Mouse (Mus musculus) midbrain, embryonic 14.5 days (tissue): ENCODE measurements around the gene Zfp799. TPM values are rescaled to one million over a fixed set of nuclear protein-coding genes. Genes with fewer than 3 reads are reported as not detected.

Source experiments
- ATAC-seq: fragments of 200-750 bp; cut with Nextera tagmentation; 2 replicates; pipeline ENCODE4 v1.8.0; 2017; ENCODE audit warnings: moderate number of reproducible peaks, moderate library complexity; ENCODE audit not compliant: low FRiP score, low TSS enrichment
- DNase-seq: peaks from one replicate; pipeline ENCODE4 v3.0.0-alpha.2; 2015
- H3K27ac ChIP-seq: fragments of 300-500 bp; sonication (generic); replicated peaks from 2 replicates; pipeline ENCODE4 v1.5.1; 2014; ENCODE audit warnings: mild to moderate bottlenecking, low read depth, low read length, moderate library complexity
- H3K27me3 ChIP-seq: fragments of 300-500 bp; sonication (generic); 2 replicates; pipeline ENCODE4 v1.6.1; 2014; ENCODE audit warnings: low read length, control low read depth, mixed read lengths; ENCODE audit not compliant: control insufficient read depth, insufficient read depth
- H3K36me3 ChIP-seq: fragments of 300-500 bp; sonication (generic); 2 replicates; pipeline ENCODE4 v1.6.1; 2014; ENCODE audit warnings: low read length, control low read depth; ENCODE audit not compliant: control insufficient read depth, insufficient read depth
- H3K4me1 ChIP-seq: fragments of 300-500 bp; sonication (generic); 2 replicates; pipeline ENCODE4 v1.6.1; 2014; ENCODE audit warnings: mild to moderate bottlenecking, antibody characterized with exemption, low read length, control low read depth; ENCODE audit not compliant: control insufficient read depth, insufficient read depth
- H3K4me2 ChIP-seq: fragments of 300-500 bp; sonication (generic); 2 replicates; pipeline ENCODE4 v1.6.1; 2014; ENCODE audit warnings: mild to moderate bottlenecking, low read length, moderate library complexity
- H3K4me3 ChIP-seq: fragments of 300-500 bp; sonication (generic); replicated peaks from 2 replicates; pipeline ENCODE4 v1.5.1; 2014; ENCODE audit warnings: low read depth, low read length
- H3K9ac ChIP-seq: fragments of 300-500 bp; sonication (generic); replicated peaks from 2 replicates; pipeline ENCODE4 v1.6.1; 2014; ENCODE audit warnings: mild to moderate bottlenecking, low read length, moderate library complexity
- H3K9me3 ChIP-seq: fragments of 300-500 bp; sonication (generic); 2 replicates; pipeline ENCODE4 v1.6.1; 2016; ENCODE audit warnings: low read length, control low read depth, mixed read lengths; ENCODE audit not compliant: control insufficient read depth
- WGBS: fragments of 180-500 bp; shearing (Covaris S2); extraction: QIAGEN DNeasy Blood & Tissue Kit; methylation state at CpG from one replicate; pipeline ENCODE4 v1.1.7; 2014; 5-methylcytosine and 5-hydroxymethylcytosine counted together
- polyA plus RNA-seq: library from polyadenylated mRNA; unstranded; fragments of >200 nt; fragmentation: Nextera tagmentation; extraction: Ambion mirVana; gene quantifications from 2 replicates; pipeline ENCODE4 v1.2.1, GENCODE M21; 2014

The Zfp799 gene
- polyA plus RNA-seq, 1 experiment from 2014 or later, result 23.7 TPM

DNA sequence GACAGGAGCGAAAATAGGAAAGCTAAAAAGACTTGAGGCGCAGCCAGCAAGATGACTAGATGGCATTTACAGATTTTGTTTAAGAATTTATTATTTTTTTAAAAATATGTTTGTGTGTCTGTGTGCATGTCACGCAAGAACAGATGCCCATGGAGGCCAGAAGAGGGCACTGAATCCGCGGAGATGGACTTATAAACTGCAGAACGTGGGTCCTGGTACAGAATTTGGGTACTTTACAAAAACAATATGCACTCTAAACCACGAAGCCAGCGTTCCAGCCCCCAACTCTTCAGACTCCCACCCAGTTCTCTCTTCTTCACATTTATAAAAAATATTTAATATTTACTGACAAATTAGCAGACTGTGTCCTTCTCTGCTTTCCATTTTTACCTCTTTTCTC lies 40.8 kb downstream of the Zfp799 start:
- Histone ChIP-seq H3K9ac (no peak overlapping the region), H3K9me3 (no peaks in the 10 kb centered on the region), H3K27me3 (no peaks in the 10 kb centered on the region), H3K36me3 (peaks cover 11% of the 10 kb centered on the region), H3K4me3 (no peak overlapping the region), H3K4me2 (no peak overlapping the region), H3K27ac (no peak overlapping the region), H3K4me1 (peaks cover 23% of the 10 kb centered on the region)
- 76% methylated on average over 8 of the region's 8 CpGs for WGBS
- no peak for ATAC-seq
- DNase-seq, result no peak

- Histone ChIP-seq H3K27ac (peak overlapping the region; percentile 93; the same call in 1 of the 2 replicates), H3K4me2 (peak overlapping the region; percentile 70), H3K4me3 (peak overlapping the region; percentile 80), H3K27me3 (no peaks in the 10 kb centered on the region), H3K4me1 (peaks cover 23% of the 10 kb centered on the region), H3K9me3 (no peaks in the 10 kb centered on the region), H3K36me3 (peaks cover 14% of the 10 kb centered on the region), H3K9ac (peak overlapping the region; percentile 23; the same call in 1 of the 2 replicates)
- DNase-seq (no peak), ATAC-seq (no peak)
- WGBS, result 12% methylated on average over 9 of the region's 9 CpGs
These were observed 41.5 kb downstream of the Zfp799 start for GRCm38 (mm10) chr17:32788576-32788975.

- WGBS, result 0% methylated on average over 22 of the region's 22 CpGs
- H3K9ac ChIP-seq, result peak within 1 kb of the TSS; percentile 87
- peaks cover 18% of the 10 kb centered on the region for H3K36me3 ChIP-seq
- H3K4me2 ChIP-seq, result peak within 1 kb of the TSS; percentile 70
- no peaks in the 10 kb centered on the region; the same call in 1 of the 2 replicates for H3K9me3 ChIP-seq
- DNase-seq (peak; percentile 94), ATAC-seq (peak; percentile 96)
- peak within 1 kb of the TSS; percentile 93 for H3K27ac ChIP-seq
- no peaks in the 10 kb centered on the region for H3K27me3 ChIP-seq
- H3K4me1 ChIP-seq, result peaks cover 23% of the 10 kb centered on the region
- peak within 1 kb of the TSS; percentile 80 for H3K4me3 ChIP-seq
These were observed 41.9 kb downstream of the Zfp799 start, which contains the start of gene Zfp871 for GRCm38 (mm10) chr17:32788094-32788559. Gene Zfp871 (minus strand): TSS chr17:32788287.

DNA sequence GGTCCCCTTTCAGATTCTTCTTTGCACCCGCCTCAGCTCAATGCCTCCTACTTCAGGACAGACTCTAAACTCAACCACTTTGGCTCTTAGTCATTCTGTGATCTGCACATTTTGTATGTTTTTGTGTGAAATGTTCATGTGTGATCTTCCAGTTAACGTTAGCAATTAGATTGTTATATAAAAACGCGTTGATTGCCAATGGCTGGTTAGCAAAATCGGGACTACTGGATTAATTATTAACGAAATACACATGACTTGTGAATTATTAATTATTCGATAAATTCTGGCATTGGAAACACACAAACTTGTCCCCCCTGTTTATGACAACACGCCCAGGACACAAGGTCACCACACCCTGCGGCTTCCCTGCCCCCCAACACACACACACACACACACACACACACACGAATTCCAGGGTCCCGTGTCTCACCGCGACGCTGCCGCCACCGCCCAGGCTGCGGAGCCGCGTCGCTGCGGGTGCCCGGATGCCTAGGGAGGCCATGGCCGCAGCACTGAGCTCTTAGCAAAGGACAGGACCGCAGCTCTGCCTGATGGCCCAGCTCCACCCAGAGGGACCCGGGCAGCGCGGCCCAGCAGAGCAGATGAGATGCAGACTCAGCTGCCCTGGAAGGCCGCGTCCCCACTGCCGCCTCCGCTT lies 42.5 kb downstream of the Zfp799 start:
- Histone ChIP-seq H3K27ac (peak overlapping the region; percentile 93), H3K36me3 (peaks cover 18% of the 10 kb centered on the region), H3K9ac (peak overlapping the region; percentile 87), H3K4me3 (peak overlapping the region; percentile 80), H3K4me2 (peak overlapping the region; percentile 70), H3K27me3 (no peaks in the 10 kb centered on the region), H3K9me3 (no peaks in the 10 kb centered on the region; the same call in 1 of the 2 replicates), H3K4me1 (peaks cover 23% of the 10 kb centered on the region)
- WGBS, result under 1% methylated on average over 30 of the region's 31 CpGs
- ATAC-seq (peak; percentile 88), DNase-seq (peak; percentile 62)

DNA sequence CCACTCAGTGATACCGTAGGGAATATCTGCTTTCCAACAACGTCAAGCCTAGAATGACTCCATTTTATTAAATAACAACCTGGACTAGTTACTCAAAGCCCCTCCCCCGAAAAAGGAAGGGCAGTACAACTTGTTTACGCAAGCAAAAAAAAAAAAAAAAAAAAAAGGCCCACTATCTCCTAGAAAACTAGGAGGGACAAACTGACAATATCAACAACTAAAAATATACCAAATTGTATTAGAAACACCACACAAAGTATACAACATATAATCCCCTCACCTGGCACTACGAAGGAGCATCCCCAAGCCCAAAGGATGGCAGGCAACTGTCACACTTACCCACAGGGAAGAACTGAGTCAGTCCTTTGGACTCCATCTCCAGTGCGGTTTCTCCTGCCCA lies 43.1 kb downstream of the Zfp799 start:
- DNase-seq, result no peak
- H3K4me3 ChIP-seq, result peak overlapping the region; percentile 80

DNA sequence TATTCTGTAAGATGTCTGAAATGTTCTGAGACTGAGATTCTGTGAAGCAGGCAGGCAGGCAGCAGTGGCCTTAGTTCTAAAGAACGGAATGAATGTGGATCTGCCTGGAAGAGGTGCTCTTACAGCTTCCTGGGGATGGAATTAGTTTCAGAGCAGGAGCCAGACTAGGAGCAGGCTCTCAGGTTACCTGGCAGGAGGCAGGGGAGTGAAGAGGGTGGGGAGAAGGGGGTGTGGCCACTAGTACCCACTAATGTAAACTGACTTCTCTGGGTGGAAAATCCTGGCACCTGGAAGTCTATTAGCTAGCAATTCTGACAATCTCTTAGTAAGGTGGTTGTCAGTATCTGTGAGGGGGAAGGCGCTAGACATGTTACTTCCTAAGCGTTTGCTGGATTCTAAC lies 44.4 kb downstream of the Zfp799 start:
- Histone ChIP-seq H3K4me3 (no peak overlapping the region), H3K4me1 (peaks cover 23% of the 10 kb centered on the region), H3K4me2 (peak overlapping the region; percentile 11; the same call in 1 of the 2 replicates), H3K9ac (no peak overlapping the region), H3K27ac (no peak overlapping the region), H3K27me3 (no peaks in the 10 kb centered on the region), H3K9me3 (no peaks in the 10 kb centered on the region; the same call in 1 of the 2 replicates), H3K36me3 (peaks cover 18% of the 10 kb centered on the region)
- WGBS, result 91% methylated on average over 3 of the region's 3 CpGs
- ATAC-seq, result no peak
- no peak for DNase-seq

More for the DNA sequence above, 43.1 kb downstream of the Zfp799 start:
- no peaks in the 10 kb centered on the region; the same call in 1 of the 2 replicates for H3K9me3 ChIP-seq
- no peak for ATAC-seq
- H3K36me3 ChIP-seq, result peaks cover 18% of the 10 kb centered on the region
- peak overlapping the region; percentile 70 for H3K4me2 ChIP-seq
- H3K9ac ChIP-seq, result peak overlapping the region; percentile 87; the same call in 1 of the 2 replicates
- WGBS, result 72% methylated on average over 6 of the region's 6 CpGs
- H3K4me1 ChIP-seq, result peaks cover 23% of the 10 kb centered on the region
- no peaks in the 10 kb centered on the region for H3K27me3 ChIP-seq
- no peak overlapping the region for H3K27ac ChIP-seq

- no peak overlapping the region for H3K27ac ChIP-seq
- H3K27me3 ChIP-seq, result no peaks in the 10 kb centered on the region
- H3K4me1 ChIP-seq, result no peaks in the 10 kb centered on the region
- WGBS, result 90% methylated on average over 3 of the region's 3 CpGs
- H3K4me3 ChIP-seq, result no peak overlapping the region
- no peak for DNase-seq
- no peak overlapping the region for H3K4me2 ChIP-seq
- no peak for ATAC-seq
- no peaks in the 10 kb centered on the region for H3K9me3 ChIP-seq
- H3K9ac ChIP-seq, result no peak overlapping the region
- H3K36me3 ChIP-seq, result peaks cover 49% of the 10 kb centered on the region
These were observed 52.5 kb downstream of the Zfp799 start for GRCm38 (mm10) chr17:32777564-32777963.

DNA sequence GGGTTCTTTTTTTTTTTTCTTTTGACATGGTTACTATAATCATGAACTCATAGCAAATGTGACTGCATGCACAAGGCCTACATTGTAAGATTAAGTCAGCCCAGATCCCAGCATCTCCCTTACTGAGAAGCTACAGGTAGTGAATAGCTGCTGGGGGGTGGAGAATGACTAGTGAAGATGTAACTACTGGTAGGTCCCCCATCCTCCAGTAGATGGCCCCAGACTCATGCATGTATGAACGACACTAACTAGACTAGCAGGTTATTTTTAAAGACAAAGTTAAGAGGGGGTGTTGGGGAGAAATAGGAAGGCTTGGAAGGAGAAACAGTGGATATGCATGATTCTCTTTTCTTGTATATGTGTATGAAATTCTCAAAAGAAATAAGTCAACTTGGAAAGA lies 58.8 kb downstream of the Zfp799 start:
- peaks cover 3% of the 10 kb centered on the region; the same call in 1 of the 2 replicates for H3K9me3 ChIP-seq
- no peak for DNase-seq
- no peaks in the 10 kb centered on the region for H3K27me3 ChIP-seq
- no peak overlapping the region for H3K27ac ChIP-seq
- no peaks in the 10 kb centered on the region for H3K4me1 ChIP-seq
- no peak overlapping the region for H3K4me3 ChIP-seq
- no peak for ATAC-seq
- no peak overlapping the region for H3K9ac ChIP-seq
- WGBS, result 86% methylated on average over 1 of the region's 1 CpGs
- H3K36me3 ChIP-seq, result peaks cover 76% of the 10 kb centered on the region
- no peak overlapping the region for H3K4me2 ChIP-seq

- no peak overlapping the region for H3K9ac ChIP-seq
- DNase-seq (no peak), ATAC-seq (no peak)
- no peaks in the 10 kb centered on the region for H3K4me1 ChIP-seq
- no peak overlapping the region for H3K27ac ChIP-seq
- no peak overlapping the region for H3K4me2 ChIP-seq
- 96% methylated on average over 2 of the region's 2 CpGs for WGBS
- H3K9me3 ChIP-seq, result peaks cover 4% of the 10 kb centered on the region; the same call in 1 of the 2 replicates
- peaks cover 48% of the 10 kb centered on the region for H3K36me3 ChIP-seq
- no peak overlapping the region for H3K4me3 ChIP-seq
- H3K27me3 ChIP-seq, result no peaks in the 10 kb centered on the region
These were observed 63.6 kb downstream of the Zfp799 start for GRCm38 (mm10) chr17:32766422-32766821.
